Mouse (Mus musculus) heart, postnatal 25 days (tissue): ENCODE measurements around the gene Iqcf5. TPM values are rescaled to one million over a fixed set of nuclear protein-coding genes. Genes with fewer than 3 reads are reported as not detected.
A peak's percentile ranks its signal among the peaks of the same experiment; 100 is the strongest.

Experiments used
- DNase-seq: peaks from one replicate; pipeline ENCODE4 v3.0.0; 2022; ENCODE audit warnings: low spot score
- intact Hi-C: fragments of 180-260 bp; cut with DNase I; formaldehyde crosslinking; loops from one replicate; pipeline ENCODE4 v1.15.1; 2025
- total RNA-seq, 2 experiments: library from RNA; stranded (reverse); gene quantifications; 2 replicates each; pipeline ENCODE4 v1.2.3; 2021

Gene Iqcf5
- not detected for total RNA-seq

DNA sequence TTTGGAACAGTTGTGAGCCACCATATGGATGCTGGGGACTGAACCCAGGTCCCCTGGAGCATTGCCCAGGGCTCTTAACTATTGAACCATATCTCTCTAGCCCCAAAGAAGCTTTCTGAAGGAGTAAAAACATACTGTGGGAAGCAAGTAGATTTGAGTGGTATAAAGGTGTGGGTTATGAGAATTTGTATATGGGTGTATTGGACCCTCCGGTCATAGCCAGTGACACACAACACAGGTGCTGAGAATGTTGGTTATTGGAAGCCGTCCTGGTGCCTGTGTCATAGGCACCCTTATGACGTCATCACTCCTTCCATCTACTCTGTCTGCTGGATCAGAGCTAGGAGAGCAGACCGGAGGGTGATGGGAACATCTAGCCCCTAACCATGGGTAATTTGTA lies at the start of gene Iqcf5:
TSS of gene Iqcf5 (plus strand) at position 301 of the 400 bp plus-strand sequence.
- intact Hi-C loops, result no loop called here
- no peak for DNase-seq

- no peak for DNase-seq
- intact Hi-C loops, result no loop called here
These were observed 49.4 kb upstream of the Iqcf5 start for GRCm38 (mm10) chr9:106464751-106465541.

DNA sequence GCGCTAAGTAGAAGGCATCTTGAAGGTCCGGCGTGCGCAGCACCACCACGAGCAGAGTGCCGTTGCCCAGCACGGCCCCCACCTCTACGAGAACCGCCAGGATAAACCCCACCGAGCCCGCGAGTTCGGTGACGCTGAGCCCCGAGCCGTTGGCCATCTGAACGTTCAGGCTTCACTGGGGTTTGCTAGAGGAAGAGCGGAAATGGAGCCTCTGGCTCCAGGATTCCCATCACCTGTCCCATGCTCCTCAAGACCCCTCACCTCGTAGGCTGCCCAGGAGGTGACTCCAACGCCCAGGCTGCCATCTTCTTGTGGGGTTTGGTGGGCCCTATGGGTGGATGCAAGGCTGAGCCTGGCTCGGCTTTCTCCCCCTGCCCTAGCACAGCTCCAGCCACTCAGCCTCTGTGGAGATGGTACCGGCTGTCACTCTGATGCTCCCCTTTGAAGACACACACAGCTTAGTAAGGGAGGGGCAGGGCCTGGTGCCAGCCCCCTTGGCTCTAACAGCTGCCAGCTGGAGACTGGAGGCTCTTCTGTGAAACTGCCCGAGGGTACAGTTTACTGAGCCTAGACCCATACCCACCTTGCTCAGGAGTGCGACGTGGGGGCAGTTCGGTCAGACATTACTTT lies 48.7 kb upstream of the Iqcf5 start, which contains the start of gene Gpr62:
TSS of gene Gpr62 (minus strand) at position 368 of the 630 bp plus-strand sequence.
- no peak for DNase-seq
- intact Hi-C loops, result no loop called here

DNA sequence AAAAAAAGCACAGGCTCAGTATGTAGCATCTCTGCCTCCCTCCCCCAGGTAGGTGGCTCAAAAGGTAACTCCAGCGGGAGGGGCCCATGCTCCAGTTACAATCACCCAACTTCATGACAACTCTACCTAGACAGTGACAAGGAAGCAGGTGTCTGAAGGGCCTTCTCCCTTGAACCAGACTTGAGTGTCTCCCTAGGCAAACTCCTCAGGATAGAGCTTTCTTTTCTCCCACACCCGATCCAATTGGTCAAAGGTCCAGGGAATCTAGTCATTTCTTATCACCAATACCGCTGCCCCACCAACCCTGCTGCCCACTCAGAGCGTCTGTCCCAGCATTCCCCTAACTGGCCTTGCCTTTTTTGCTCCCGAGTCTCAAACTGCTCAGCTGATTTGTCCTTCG lies 47.7 kb upstream of the Iqcf5 start:
- intact Hi-C loops, result no loop called here

GRCm38 (mm10) chr9:106467746-106468145 lies 46.6 kb upstream of the Iqcf5 start:
- DNase-seq, result no peak
- intact Hi-C loops, result no loop called here

More for the DNA sequence above, 47.7 kb upstream of the Iqcf5 start:
- no peak for DNase-seq

DNA sequence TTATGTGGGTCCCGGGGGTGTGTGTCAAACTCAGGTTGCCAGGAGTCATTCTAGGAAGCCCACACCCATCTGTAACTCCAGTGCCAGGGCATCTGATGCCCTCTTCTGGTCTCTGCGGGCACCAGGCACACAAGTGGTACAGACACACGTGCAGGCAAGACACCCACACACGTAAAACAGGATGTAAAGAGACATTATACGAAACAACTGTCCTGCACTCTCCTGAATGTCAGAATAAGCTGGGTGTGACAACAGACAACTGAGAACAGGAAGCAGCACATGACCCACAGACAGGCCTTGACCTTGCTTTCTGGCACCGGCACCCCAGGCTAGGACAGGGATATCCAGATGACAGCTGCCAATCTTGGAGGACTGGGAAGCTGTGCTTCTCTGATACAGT lies 45.1 kb upstream of the Iqcf5 start:
- no peak for DNase-seq
- intact Hi-C loops, result no loop called here

DNA sequence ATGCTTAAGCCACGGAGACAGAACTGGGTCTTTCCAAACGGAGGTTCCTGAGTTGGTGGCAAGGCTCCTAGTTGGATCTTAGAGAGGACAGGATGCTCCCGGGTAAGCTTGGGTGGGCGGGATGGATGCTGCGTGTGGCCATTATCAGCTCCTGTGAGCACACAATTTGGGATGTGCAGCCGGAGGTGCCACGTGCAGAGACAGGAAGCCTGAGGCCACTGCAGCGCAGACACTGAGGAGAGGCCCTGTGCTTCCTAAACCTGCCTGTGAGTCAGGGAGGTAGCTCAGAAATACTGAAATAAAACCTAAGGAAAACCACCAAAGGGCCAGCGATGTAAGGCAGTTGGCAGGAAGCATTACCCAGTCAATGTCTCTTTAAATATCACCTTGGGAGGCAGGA lies 44.6 kb upstream of the Iqcf5 start:
- intact Hi-C loops, result no loop called here
- no peak for DNase-seq

GRCm38 (mm10) chr9:106470991-106471750 lies 43.2 kb upstream of the Iqcf5 start:
- intact Hi-C loops, result no loop called here
- no peak for DNase-seq

DNA sequence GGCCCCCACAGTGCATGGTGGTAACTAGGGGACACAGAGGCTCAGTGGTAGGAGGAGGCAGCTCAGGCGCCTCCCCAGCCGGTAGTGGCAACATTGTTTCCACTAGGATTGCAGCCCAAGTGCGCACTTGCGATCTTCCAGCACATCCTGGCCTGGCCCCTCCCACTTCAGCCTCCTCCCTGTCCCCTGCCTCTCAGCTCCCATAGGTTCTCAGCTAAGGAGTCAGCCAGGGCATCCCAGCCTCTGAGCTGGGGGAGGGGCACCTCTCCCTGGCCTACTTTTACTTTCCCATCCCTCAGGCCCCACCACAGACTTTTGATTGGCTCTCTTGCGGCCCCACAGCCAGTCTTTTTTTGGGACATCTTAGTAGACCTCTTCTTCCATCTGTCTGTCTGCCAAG lies 42.5 kb upstream of the Iqcf5 start:
- intact Hi-C loops, result loop anchor here (2.0 kb wide), 1 partner anchor 13 kb away; no protein-coding TSS in a partner anchor
- peak; percentile 72 for DNase-seq

DNA sequence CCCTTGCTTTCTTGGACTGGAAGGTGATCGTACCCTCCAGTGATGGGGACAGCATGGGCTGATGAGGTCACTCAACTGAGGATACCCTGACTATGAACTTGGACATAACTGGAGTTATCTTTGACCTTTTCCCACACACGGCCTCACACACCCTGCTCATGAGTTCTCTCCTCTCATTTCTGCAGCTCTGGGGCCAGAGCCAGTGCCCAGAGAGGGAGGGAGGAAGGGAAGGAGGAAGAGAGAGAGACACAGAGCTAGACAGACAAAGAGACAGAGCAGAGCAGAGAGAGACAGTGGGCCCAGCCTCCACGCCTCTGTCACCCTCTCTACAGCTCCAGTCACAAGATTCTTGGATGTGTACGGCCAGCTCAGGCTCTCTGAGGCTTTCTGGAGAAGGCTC lies 42.1 kb upstream of the Iqcf5 start:
- no peak for DNase-seq
- intact Hi-C loops, result loop anchor here (2.0 kb wide), 1 partner anchor 14 kb away; no protein-coding TSS in a partner anchor

- intact Hi-C loops, result loop anchor here (2.0 kb wide), 1 partner anchor 14 kb away; no protein-coding TSS in a partner anchor
- peak; percentile 1 for DNase-seq
These were observed 41.2 kb upstream of the Iqcf5 start for GRCm38 (mm10) chr9:106473081-106473752.

GRCm38 (mm10) chr9:106473753-106474105 lies 40.6 kb upstream of the Iqcf5 start:
- intact Hi-C loops, result loop anchor here (2.0 kb wide), 2 partner anchors 15 to 187 kb away; no protein-coding TSS in a partner anchor
- DNase-seq, result no peak

DNA sequence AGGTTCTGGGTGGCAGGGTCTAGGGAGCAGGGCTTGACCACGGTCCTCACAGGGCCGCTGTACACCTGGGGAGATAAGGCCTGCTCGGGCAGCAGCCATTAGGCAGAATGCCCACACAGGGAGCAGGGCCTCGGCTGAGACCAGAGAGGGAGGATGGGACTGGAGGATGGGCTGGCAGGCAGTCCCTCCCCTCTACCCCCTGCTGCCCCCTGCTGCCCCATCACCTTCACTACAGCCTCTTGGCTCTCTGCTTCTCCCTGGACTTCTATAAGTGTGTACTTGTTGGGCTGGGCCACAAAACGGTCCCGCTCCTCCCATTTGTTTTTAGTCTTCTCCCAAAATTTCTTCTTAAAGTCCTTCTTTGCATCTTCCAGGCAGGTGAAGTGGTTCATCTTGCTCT lies 39.9 kb upstream of the Iqcf5 start:
- peak; percentile 44 for DNase-seq
- intact Hi-C loops, result loop anchor here (2.0 kb wide), 1 partner anchor 188 kb away; no protein-coding TSS in a partner anchor

- intact Hi-C loops, result loop anchor here (1.0 to 5.0 kb wide), 4 partner anchors 27 to 188 kb away; partner anchors contain the start of gene Dusp7
- peak; percentile 21 for DNase-seq
These were observed 39.3 kb upstream of the Iqcf5 start for GRCm38 (mm10) chr9:106475046-106475445.

DNA sequence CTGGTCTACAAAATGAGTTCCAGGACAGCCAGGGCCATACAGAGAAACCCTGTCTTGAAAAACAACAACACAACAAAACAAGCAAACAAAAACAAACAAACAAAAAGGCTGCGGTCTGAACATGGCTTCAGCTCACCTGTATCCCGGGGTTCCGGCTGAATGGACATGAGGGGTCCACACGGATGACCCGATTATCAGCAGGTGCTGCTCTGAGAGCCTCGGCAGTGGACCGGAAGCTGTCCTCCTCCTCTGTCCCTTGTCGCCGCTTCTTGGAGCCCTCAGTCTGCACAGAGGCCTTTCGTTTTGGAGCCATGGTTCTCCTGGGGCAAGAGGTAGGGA lies 38.7 kb upstream of the Iqcf5 start, which contains the start of gene Rrp9:
TSS of gene Rrp9 (plus strand) at position 301 of the 339 bp plus-strand sequence.
- intact Hi-C loops, result loop anchor here (1.0 to 5.0 kb wide), 5 partner anchors 27 to 189 kb away; partner anchors contain the start of genes Dusp7 and Rpl29
- DNase-seq, result peak; percentile 1

DNA sequence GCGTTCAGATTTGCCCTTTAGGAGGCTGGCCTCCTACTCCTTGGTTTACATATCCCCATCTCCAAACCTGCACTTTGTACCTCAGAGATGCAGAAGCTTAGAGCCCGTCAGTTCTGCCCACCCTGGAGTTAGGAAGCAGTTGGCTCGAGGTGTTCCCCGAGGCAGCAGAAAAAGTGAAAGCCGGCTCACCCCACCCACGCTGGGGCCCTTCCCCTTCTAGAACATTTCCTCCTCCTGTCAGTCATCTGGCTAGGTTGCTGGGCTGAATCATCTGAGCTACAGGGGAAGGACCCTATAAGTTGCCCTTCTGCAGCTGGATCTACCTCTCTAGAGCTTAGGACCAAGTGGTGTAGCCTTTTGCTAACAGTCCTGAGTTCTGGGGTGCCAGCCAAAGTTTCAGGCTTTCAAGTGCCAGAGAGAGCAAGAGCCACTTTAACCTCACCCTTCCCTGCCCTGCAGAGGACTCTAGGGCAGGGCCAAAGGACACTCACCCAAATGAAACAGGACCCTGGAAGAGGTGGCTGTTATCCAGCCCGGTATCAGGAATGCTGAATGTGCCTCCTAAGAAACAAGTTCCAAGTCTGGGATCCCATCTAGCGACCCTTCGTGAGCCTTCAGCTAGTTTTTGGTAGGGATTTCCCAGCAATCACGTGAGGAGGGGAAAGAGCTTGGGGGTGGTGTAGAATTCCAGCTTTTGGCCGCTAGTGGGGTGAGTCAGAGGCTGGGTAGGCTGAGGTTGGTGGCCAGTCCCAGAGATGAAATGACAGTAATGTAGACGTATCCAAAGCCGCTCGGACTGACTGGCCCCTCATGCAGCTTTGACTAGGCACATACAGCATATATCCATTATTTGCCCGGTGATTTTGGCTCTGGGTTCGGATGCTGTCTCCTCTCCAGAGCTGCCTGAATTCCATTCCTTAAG lies 38.1 kb upstream of the Iqcf5 start:
- DNase-seq, result peak; percentile 66
- intact Hi-C loops, result loop anchor here (2.0 to 5.0 kb wide), 3 partner anchors 47 to 169 kb away; partner anchors contain the start of genes Dusp7 and Rpl29

DNA sequence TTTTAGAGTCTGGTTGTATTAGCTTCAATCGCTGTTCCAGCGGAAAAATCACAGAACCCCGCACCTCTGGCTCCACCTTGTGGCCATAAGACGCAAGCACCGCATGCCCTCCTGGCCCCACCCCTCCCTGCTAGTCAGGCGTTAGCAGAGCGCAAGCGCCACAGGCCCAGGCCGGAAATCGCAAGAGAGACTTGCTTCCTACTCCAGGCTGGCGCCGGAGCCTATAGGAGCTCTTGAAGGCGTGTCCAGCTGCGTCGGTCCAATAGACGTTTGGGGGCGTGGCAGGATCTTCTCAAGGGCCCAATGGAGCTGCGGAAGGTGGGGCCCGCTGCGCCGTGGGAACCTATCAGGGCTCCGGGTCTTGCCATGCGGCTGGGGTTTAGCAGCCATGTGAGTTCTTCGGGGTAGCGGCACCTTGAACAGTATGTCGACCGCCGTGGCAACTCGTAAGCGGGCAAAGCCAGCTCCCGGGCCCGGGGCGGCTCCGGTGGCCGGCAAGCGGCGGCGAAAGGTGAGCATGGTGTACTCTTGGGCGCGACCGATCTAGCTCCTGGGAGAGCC lies 37.4 kb upstream of the Iqcf5 start, which contains the start of gene Parp3:
TSS of gene Parp3 (minus strand) at position 26 of the 561 bp plus-strand sequence.
- intact Hi-C loops, result loop anchor here (2.0 to 5.0 kb wide), 3 partner anchors 48 to 170 kb away; partner anchors contain the start of genes Dusp7 and Rpl29
- peak; percentile 100 for DNase-seq

- no peak for DNase-seq
These were observed 36.7 kb upstream of the Iqcf5 start for GRCm38 (mm10) chr9:106477649-106478048.

More at GRCm38 (mm10) chr9:106477649-106478048, 36.7 kb upstream of the Iqcf5 start:
- intact Hi-C loops, result loop anchor here (2.0 to 5.0 kb wide), 3 partner anchors 49 to 170 kb away; partner anchors contain the start of genes Dusp7 and Rpl29
